Mouse (Mus musculus): ENCODE measurements at regions not wholly inside any gene's neighbourhood (a gene's known extent, or its start where the extent isn't known, plus 50 kb on each side); places are given as distances from the start of the nearest gene placed in this dataset.

DNA sequence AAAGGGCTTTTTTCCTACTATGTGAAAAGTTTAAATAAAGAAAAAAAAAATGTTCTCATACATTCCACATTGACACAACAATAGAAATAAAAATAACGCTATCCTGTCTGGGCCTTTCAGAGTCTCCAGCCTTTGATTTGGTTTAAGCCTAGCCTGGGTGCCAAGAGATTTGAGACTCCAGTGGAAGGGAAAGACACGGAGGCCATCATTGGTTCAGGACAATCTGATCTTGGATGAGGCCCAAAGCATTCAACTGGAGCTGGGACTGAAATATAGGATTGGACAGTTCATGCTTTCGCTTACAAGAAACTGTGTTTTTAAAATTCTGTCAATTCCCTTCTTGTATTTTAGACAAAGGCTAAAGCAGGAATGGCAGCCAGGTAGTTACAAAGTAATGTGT lies 294.7 kb upstream of the Cited2 start:
- no peak for DNase-seq (ENCODE audit: low read depth, low spot score)

DNA sequence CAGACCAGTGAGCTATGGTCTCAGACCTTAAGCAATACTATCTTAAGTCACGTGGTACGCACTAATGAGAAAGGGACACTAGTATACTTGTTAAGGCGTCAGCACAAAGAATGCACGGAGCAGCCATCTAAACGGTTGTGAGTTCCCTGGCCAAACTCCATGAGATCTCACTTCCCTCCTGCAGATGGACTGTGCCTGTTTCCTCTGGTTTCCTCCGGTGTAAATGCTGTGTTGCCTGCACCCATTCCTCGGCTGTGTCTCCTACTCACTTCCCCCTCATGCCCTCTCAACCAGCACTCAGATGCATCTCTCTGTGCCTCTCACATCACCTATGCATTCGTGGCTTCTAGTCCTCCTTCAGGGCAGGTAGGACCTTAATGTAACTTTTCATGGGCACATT lies 291.9 kb upstream of the Cited2 start:
- DNase-seq (ENCODE audit: low read depth, low spot score), result no peak

DNA sequence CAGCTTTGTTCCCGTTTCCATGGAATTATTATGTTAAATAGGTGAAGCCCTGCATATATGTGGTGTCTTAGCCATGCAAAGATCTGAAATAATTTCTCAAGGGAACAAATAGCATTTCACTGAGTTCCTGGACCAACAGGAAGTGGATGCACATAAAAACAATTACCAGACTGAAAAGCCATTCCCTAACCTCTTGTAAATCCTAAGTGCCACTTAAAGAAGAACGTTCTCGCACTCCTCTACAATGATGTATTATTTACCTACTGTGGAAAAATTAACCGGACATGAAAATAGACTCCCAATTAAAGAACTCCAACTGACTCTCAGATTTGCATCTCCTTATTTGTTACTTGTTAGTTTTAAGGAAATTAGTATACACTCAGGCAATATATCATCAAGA lies 288.9 kb upstream of the Cited2 start:
- DNase-seq (ENCODE audit: low read depth, low spot score), result no peak

DNA sequence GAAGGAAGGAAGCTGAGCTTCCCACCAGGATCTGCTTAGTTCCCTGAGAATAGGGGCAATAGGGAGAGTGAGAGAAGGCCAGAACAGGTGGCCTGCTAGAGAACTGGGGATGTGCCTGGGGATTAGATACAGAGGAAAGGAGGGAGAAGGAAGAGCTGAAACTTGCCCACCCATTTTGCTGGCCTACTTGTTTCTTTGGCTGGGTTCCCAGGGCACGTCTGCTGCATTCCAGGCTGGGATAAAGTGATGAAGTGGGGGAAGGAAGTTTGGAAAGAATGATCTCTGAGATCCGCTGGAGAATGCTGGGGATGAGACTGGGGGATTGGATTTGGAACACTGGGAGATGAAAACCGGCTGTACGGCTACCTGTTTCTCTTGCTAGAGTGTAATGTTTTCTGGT lies 272.8 kb upstream of the Cited2 start:
- no peak for DNase-seq (ENCODE audit: low read depth, low spot score)

DNA sequence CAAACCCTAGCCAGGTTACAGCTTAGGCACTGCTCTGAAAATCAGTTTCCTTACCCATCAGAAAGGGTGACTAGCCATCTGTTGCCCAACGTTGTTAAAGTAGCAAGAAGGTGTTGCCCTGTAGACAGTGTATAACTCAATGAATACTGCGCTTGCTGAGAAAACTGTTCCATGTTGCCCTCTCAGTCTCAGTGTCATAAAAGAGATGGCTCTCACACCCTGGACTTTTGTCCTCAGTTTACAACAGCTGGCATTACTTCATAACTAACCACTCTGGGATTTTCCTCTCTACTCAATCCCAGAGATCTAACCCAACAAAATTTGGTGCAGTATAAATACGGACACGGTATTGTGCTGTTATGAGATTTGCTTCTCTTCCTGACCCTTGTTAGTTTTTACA lies 252.1 kb upstream of the Cited2 start:
- no peak for DNase-seq (ENCODE audit: low read depth, low spot score)

DNA sequence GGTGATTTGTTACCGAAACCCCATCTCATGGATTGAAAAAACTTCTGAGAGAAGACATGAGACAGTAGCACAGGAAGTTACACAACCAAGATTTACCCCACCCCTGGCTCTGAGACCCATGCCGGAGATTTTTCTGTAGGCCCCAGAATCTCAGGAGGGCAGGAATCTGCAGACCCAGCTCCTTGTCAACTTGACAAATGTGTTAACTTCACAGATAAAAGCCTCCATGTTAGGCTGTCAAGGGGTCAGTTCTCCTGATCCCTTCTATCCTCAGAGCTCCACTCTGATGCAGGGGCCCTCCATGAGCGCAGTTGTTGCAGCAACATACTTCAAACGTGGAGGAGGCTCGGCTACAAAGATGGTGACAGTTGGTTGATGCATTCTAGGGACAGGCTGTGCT lies 250.5 kb upstream of the Cited2 start:
- no peak for DNase-seq (ENCODE audit: low read depth, low spot score)

DNA sequence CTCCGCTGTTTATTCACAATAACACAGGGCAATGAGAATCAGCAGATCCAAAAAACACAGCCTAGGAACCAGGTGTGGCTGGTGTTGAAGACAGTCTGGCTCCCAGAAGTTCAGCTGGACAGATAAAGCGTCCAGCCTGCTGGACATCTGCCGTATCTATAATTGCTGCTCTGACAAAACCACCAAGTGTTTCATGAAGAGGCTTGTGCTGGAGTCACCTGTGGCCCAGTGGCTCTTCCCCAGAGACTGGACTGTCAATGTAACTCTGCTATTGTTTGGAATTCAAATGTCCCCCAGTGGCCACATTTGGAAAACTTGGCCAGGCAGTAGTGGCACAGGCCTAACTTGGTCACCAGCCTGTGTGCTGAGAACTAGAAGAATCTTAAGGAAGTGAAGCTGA lies 247.0 kb upstream of the Cited2 start:
- DNase-seq (ENCODE audit: low read depth, low spot score), result no peak

DNA sequence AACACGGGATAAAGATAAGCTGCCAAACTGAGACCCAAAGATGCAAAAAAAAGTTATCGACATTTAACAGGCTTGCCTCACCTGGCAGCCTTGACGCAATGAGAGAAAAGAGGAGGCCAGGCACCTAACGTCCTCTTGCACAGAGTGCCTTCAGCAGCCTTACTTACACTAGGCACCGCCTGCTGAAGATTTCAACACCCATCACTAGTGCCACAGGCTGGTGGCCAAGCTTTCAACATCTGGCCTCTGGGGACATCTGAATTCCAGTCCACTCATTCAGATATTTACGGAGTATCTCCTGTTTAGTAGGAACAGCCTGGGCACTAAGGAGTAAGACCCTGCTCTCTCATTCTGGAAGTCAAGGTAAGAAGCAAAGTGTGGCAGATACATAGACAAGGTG lies 246.3 kb upstream of the Cited2 start:
- no peak for DNase-seq (ENCODE audit: low read depth, low spot score)

DNA sequence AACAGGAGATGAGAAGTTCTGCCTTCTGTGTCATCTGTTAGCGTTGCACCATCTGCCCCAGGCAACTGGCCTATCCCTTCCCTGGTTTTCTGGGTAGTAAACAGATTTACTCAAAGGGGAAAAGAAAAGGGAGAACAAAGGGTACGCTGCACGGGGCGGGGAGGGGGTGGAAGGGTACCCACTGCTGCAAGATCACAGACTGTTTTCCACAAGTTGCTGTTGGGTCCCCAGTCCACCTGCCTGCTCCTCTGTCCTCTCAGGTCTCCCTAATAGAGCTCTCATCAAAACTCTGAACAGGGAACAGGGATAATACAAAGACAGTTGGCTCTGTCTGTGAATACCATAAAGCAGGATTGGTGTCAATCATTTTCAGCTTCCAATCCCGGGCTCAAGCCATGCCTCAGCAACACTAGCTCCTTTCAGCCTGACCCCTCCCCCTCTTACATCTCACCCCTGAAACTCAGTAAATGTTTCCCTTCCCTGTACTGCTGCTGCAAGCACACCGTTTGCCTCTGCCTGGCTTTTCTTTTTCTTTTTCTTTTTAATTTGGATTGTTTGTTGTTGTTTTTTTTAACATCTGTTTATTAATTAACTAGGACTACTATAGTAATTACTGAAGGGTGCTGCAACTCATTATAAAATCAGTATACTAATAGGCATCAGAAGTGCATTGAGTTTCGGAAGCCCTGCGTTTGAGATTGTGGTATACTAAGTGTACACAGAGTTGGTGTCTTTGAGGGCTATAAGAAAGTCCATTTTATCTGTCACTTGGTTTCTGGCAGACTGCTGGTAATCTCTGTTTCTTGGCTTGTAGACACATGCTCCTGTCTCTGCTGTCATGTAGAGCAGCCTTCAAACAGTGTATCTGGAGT lies 244.0 kb upstream of the Cited2 start:
- DNase-seq (ENCODE audit: low read depth, low spot score), result no peak

DNA sequence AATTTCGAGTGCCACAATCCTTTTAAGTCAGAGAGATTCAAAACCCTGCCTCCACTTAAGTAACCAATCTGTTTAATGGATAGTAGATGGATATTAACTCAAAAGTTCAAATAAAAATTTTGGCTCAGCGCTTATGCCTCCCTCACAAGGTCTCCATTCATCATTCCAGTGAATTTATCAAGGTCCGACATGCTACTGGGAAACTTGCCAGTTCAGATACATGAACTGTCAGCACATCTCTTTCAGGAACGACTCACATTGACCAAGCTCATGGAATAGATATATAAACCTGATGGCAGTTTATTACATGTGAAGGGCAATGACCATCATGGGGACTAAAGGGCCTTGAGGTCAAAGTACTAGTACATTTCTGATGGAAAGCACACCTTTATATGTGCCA lies 240.3 kb upstream of the Cited2 start:
- no peak for DNase-seq (ENCODE audit: low read depth, low spot score)

DNA sequence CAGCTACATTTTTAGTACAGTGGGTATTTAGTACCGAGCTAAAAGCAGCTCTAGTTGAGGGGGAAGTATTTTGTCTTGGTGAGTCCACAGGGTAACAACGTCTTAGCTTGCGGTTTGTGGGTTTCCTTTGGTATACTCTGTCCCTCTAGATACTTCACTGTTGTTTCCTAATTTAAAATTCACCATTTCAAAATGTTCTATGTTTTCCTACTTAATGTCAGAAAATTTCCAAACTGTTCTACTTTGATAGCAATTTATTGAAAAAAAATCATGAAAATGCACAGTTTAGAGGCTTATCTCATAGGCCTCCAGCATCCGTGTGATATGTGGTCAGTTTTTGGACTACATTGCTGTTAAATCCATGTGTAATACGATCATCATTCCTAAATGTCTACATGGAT lies 238.0 kb upstream of the Cited2 start:
- DNase-seq (ENCODE audit: low read depth, low spot score), result no peak

DNA sequence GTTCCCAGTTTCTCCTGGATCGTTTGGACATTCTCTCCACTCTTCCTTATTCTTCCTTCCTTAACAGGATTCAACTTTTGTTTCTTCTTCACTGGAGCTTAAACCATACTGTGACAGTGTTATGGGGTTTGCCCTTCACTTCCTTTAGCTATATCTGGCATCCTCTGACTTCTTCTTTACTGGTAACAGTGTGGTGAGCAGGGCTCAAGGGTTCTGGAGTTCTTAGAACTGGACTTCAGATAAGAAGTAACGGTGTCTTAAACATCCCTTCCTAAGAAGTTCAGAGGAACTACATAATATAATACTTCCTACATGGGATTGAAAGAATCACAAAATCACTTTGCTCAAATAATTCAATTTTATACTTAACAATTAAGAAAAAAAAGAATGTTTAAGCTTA lies 237.5 kb upstream of the Cited2 start:
- no peak for DNase-seq (ENCODE audit: low read depth, low spot score)

DNA sequence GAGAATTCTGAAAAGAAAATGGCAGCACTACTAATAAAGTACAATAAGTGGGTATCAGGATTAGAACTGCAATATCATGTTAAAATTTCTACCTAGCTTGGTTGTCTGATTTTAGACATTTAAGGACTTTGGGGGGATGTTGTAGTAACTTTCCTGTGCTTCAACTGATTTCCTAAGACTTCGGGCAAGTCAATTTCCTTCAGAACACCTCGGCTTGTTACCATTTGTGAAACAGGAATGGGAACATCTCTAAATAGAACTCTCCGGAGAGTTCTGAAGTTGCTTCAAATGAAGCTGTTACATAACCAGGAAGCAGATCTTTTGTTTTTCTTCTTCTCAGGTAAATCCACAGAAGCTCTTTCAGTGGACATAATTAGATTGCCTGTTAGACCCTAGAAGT lies 237.0 kb upstream of the Cited2 start:
- no peak for DNase-seq (ENCODE audit: low read depth, low spot score)

DNA sequence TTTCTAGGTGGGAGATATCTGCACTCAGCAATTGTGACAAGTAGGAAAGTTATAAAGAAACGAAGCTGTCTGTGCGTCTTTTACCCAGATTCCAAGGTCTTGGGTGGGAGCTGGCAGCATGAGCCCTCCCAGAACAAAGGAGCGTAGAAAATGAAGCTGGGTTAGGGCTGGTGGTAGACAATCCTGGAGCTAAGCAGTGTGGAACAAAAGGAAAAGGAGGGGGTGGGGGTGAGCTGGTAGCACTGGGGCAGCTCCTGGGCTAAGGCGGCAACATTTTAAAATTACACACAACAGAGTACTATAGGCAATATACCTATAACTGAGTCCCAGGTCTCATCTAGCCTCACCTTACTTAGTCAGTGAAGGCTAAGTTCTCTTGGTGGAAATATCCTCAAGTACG lies 235.6 kb upstream of the Cited2 start:
- DNase-seq (ENCODE audit: low read depth, low spot score), result no peak

DNA sequence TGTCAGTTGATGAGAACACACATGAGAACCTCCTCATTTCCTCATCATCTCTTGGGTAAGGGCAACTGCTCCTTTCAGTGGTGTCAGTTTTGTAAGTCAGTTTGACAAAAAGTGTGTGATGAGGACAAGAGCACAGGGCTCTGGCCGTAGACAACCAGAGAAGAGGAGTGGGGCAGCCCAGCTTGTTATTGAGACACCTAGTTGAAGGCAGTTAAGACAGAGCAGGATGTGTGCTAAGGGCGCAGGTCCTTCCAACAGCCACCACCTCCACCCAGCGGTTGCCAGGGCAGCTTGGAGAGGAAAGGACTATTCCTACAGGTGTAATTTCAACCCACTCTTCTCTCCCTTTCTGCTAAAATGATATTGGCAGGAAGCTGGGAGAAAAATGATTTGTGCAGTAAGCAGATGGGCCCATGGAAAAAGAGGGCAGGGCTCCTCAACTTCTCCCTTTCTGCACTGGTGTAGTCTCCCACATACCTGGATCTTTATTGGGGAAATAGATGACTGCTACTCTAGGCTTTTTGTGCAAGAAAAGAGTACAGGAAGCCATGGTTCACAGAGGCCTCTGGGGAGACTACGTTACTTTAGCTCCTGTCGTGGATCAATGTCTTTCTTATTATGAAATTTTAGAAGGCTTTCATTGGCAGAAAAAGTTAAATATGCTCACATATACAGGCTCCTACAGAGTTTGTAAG lies 231.3 kb upstream of the Cited2 start:
- DNase-seq (ENCODE audit: low read depth, low spot score), result no peak

DNA sequence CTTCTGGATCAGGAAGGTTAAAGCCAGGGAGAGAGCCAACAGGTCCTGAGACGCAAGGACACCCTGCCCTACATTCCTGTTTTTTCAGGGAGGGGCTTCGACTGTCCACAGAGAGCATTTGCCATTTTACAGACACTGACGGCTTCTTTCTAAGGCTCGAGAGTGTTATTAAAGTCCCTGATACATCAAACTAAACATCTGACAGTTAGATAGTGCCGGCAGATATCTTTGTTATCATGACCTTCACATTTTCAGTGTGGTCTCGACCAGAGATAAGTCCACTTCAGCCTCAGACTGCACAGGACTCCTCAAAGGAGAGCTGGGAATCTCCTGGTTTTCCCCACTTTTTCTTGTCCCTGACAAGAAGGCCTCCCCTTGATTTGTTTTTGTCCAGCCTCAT lies 229.9 kb upstream of the Cited2 start:
- DNase-seq (ENCODE audit: low read depth, low spot score), result no peak

DNA sequence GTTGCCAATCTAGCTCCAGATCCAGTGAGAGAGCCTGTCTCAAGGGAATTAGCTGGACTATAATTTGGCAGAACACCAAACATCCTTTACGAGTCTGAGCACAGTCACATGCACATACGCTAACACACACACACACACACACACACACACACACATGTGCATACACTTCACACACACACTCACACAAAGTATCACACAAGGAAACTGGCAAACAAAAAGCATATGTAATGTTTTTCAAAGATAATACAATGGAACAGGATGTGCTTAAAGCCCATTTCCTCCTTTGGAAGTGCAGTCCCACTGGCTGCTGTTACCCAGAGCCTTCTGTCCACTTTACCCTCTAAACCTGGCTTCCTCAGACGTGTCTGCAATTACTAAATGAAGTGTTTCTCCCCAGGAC lies 226.2 kb upstream of the Cited2 start:
- no peak for DNase-seq (ENCODE audit: low read depth, low spot score)

DNA sequence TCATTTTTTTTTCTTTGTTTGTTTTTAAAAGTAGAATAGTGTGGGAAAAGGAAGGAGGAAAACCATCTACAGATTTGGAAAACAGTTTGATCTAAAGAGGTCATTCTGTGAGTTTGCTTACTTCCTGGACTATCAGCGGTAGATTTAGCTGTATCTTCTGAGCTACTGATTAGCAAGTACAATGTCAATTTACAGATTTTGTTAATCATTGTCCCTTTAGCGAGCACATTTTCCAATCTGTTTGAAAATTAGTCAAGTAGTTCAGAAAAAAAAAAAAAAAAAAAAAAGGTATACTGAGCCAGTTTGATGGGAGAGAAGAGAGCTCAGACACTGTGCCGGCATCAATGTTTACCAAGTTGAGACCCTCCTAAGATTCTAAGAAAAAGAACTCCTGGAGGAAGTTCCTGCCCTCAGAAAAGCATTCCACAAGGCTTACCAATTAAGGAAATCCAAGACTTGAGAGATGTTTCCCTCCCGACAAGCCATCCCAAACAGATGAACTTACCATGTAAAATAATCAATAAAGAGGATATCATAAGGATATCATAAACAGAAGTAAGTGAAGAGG lies 212.3 kb upstream of the Cited2 start:
- DNase-seq (ENCODE audit: low read depth, low spot score), result no peak

DNA sequence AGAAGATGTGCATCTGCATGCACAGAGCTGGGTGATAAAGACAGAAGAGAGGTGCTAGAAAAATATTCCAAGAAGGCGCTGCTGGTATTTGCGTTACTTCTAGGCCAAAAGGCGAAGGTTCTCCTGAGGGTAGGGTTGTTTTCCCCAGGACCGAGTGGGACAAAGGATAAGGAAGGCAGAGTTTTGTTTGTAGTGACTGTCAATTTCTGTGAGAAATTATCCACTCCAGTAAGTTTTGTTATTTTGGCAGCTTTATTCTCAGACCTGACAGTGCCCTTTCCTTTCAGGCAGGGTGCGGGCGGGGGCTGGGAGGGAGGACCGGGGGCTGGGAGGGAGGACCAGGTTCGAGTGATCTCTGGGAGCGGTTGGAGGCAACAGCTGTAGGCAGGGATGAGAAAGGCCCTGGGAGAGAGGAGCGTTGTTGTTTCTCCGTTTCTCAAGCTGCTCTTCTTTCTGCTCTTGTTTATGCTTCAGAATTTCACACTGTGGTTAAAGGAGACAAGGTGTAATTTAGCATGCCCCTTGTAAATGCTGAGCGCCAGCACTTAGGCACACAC lies 211.2 kb upstream of the Cited2 start:
- DNase-seq (ENCODE audit: low read depth, low spot score), result no peak

DNA sequence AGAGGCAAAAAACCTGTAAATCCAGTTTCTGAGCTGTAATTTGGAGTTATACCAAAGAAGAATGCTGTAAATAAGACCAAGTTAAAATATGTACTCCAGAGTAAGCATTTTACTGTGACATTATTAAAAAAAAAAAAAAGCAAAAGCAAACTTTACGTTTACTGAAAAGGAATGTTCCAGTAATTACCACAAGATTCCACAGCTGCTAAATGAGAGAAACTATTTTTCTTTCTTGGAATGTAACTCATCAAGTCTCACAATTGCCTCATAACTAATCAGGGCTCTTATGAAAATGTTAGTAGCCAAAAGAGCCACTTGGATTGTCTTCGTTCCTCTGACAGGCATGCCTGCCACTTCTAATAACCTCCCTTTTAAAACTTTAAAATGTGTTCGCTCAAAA lies 210.5 kb upstream of the Cited2 start:
- DNase-seq (ENCODE audit: low read depth, low spot score), result no peak

DNA sequence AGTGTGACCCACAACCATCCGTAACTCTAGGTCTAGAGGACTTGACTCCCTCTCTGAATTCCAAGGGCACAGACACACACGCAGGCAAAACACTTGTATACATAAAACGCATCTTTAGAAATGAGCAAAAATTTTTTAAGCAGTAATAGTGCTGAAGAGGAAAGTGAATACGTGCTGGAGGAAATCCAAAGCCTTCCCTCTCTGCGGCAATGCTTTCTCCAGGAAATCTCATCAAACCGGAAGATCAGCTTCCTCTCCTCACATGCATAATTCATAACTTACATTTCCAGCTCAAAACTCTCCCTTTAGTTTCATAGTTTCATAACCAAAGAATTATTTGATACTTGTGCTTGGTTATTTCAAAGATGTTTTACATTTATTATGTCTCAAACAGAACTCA lies 209.3 kb upstream of the Cited2 start:
- no peak for DNase-seq (ENCODE audit: low read depth, low spot score)

DNA sequence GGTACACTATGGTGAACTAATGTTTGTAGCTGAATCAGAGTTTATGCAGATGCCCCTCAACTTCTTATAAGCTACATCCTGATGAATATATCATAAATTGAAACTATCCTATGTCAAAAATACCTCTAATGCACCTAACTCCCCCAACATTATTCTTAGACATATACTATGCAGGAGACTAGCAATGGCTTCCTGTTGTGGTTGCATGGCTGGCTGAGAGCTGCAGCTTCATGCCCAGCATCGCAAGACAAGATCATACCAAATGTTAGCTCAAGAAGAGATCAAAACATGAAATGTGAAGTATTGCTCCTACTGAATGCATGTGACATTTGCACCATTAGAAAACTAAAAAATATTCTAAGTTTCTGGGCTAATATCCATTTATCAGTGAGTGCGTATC lies 206.9 kb upstream of the Cited2 start:
- DNase-seq (ENCODE audit: low read depth, low spot score), result no peak

All from ZHBTc4 (cell line).